Mouse (Mus musculus) embryonic facial prominence, embryonic 10.5 days (tissue): ENCODE results near the gene Plcb1. TPM values are rescaled to one million over a fixed set of nuclear protein-coding genes. Genes with fewer than 3 reads are reported as not detected.

Experiments used
- DNase-seq: peaks from one replicate; pipeline ENCODE4 v3.0.0-alpha.2; 2017; ENCODE audit warnings: low spot score
- H3K27ac ChIP-seq: fragments of 300-500 bp; sonication (generic); replicated peaks from 2 replicates; pipeline ENCODE4 v1.5.1; 2016; ENCODE audit warnings: mild to moderate bottlenecking
- H3K27me3 ChIP-seq: fragments of 300-500 bp; sonication (generic); replicated peaks from 2 replicates; pipeline ENCODE4 v1.6.1; 2016; ENCODE audit warnings: low read depth, mild to moderate bottlenecking; ENCODE audit not compliant: poor library complexity, severe bottlenecking
- H3K36me3 ChIP-seq: fragments of 300-500 bp; sonication (generic); replicated peaks from 2 replicates; pipeline ENCODE4 v1.6.1; 2016; ENCODE audit warnings: mild to moderate bottlenecking, moderate library complexity
- H3K4me1 ChIP-seq: fragments of 300-500 bp; sonication (generic); 2 replicates; pipeline ENCODE4 v1.6.1; 2016
- H3K4me3 ChIP-seq: fragments of 300-500 bp; sonication (generic); 2 replicates; pipeline ENCODE4 v1.5.1; 2016; ENCODE audit warnings: mild to moderate bottlenecking, moderate library complexity
- H3K9me3 ChIP-seq: fragments of 300-500 bp; sonication (generic); 2 replicates; pipeline ENCODE4 v1.6.1; 2016; ENCODE audit warnings: mild to moderate bottlenecking
- WGBS: fragments of 180-500 bp; shearing (Covaris S2); methylation state at CpG from one replicate; pipeline ENCODE4 v1.1.7; 2016; 5-methylcytosine and 5-hydroxymethylcytosine counted together
- polyA plus RNA-seq: library from polyadenylated mRNA; unstranded; fragments of >200 nt; fragmentation: Nextera tagmentation; extraction: Ambion mirVana; gene quantifications from 2 replicates; pipeline ENCODE4 v1.2.1, GENCODE M21; 2016

Plcb1 gene
- polyA plus RNA-seq, 1 experiment from 2014 or later: 6.0 TPM

GRCm38 (mm10) chr2:135015501-135015900 is 229.6 kb downstream of the Plcb1 start:
- Histone ChIP-seq H3K9me3 (no peaks in the 10 kb centered on the region), H3K4me1 (0 out of 2 replicates have a peak, but pooled peaks cover 4% of the 10 kb centered on the region), H3K27me3 (no peaks in the 10 kb centered on the region), H3K27ac (no peak overlapping the region), H3K4me3 (no peak overlapping the region), H3K36me3 (no peaks in the 10 kb centered on the region)
- 69% methylated on average over 6 of the region's 6 CpGs for WGBS
- DNase-seq: no peak

- Histone ChIP-seq H3K4me1 (0 out of 2 replicates have a peak, but pooled peaks cover 4% of the 10 kb centered on the region), H3K36me3 (no peaks in the 10 kb centered on the region), H3K9me3 (no peaks in the 10 kb centered on the region), H3K27me3 (no peaks in the 10 kb centered on the region), H3K4me3 (no peak overlapping the region), H3K27ac (no peak overlapping the region)
- DNase-seq: no peak
- 68% methylated on average over 1 of the region's 1 CpGs for WGBS
These were observed 232.4 kb downstream of the Plcb1 start for GRCm38 (mm10) chr2:135018275-135018674.

GRCm38 (mm10) chr2:135018708-135019107 is 232.8 kb downstream of the Plcb1 start:
- Histone ChIP-seq H3K27ac (no peak overlapping the region), H3K4me1 (0 out of 2 replicates have a peak, but pooled peaks cover 4% of the 10 kb centered on the region), H3K36me3 (no peaks in the 10 kb centered on the region), H3K27me3 (no peaks in the 10 kb centered on the region), H3K4me3 (no peak overlapping the region), H3K9me3 (no peaks in the 10 kb centered on the region)
- WGBS: 88% methylated on average over 2 of the region's 2 CpGs
- no peak for DNase-seq

GRCm38 (mm10) chr2:135019588-135019987 is 233.7 kb downstream of the Plcb1 start:
- Histone ChIP-seq H3K4me1 (0 out of 2 replicates have a peak, but pooled peaks cover 4% of the 10 kb centered on the region), H3K36me3 (no peaks in the 10 kb centered on the region), H3K27me3 (no peaks in the 10 kb centered on the region), H3K27ac (no peak overlapping the region), H3K4me3 (no peak overlapping the region), H3K9me3 (no peaks in the 10 kb centered on the region)
- 88% methylated on average over 1 of the region's 1 CpGs for WGBS
- DNase-seq: no peak

GRCm38 (mm10) chr2:135029288-135029687 is 243.4 kb downstream of the Plcb1 start:
- 0 out of 2 replicates have a peak overlapping the region, but pooled peaks have one; percentile 6 for H3K4me3 ChIP-seq
- H3K27me3 ChIP-seq: no peaks in the 10 kb centered on the region
- no peak for DNase-seq
- no peaks in the 10 kb centered on the region for H3K9me3 ChIP-seq
- H3K36me3 ChIP-seq: no peaks in the 10 kb centered on the region
- peaks cover 12% of the 10 kb centered on the region for H3K4me1 ChIP-seq
- peak overlapping the region; percentile 51; the same call in 1 of the 2 replicates for H3K27ac ChIP-seq
- 47% methylated on average over 5 of the region's 5 CpGs for WGBS

- Histone ChIP-seq H3K4me3 (0 out of 2 replicates have a peak overlapping the region, but pooled peaks have one; percentile 6), H3K9me3 (no peaks in the 10 kb centered on the region), H3K27me3 (no peaks in the 10 kb centered on the region), H3K36me3 (no peaks in the 10 kb centered on the region), H3K27ac (peak overlapping the region; percentile 51; the same call in 1 of the 2 replicates), H3K4me1 (peaks cover 12% of the 10 kb centered on the region)
- 52% methylated on average over 6 of the region's 6 CpGs for WGBS
- peak; percentile 13 for DNase-seq
These were observed 243.8 kb downstream of the Plcb1 start for GRCm38 (mm10) chr2:135029700-135030099.

GRCm38 (mm10) chr2:135035640-135036260 is 249.9 kb downstream of the Plcb1 start:
- WGBS: 19% methylated on average over 4 of the region's 4 CpGs
- DNase-seq: peak; percentile 52

GRCm38 (mm10) chr2:135048791-135049190 is 262.9 kb downstream of the Plcb1 start:
- no peaks in the 10 kb centered on the region for H3K27me3 ChIP-seq
- H3K4me1 ChIP-seq: no peaks in the 10 kb centered on the region
- no peak overlapping the region for H3K4me3 ChIP-seq
- no peak overlapping the region for H3K27ac ChIP-seq
- H3K36me3 ChIP-seq: no peaks in the 10 kb centered on the region
- DNase-seq: no peak
- 71% methylated on average over 2 of the region's 2 CpGs for WGBS
- no peaks in the 10 kb centered on the region for H3K9me3 ChIP-seq

More at GRCm38 (mm10) chr2:135035640-135036260, 249.9 kb downstream of the Plcb1 start:
- no peaks in the 10 kb centered on the region for H3K36me3 ChIP-seq
- peaks cover 16% of the 10 kb centered on the region for H3K4me1 ChIP-seq
- no peaks in the 10 kb centered on the region for H3K27me3 ChIP-seq
- no peaks in the 10 kb centered on the region for H3K9me3 ChIP-seq
- H3K27ac ChIP-seq: no peak overlapping the region; the same call in 1 of the 2 replicates
- H3K4me3 ChIP-seq: no peak overlapping the region

- DNase-seq: no peak
- Histone ChIP-seq H3K4me3 (no peak overlapping the region), H3K27ac (no peak overlapping the region), H3K27me3 (no peaks in the 10 kb centered on the region), H3K9me3 (no peaks in the 10 kb centered on the region), H3K4me1 (no peaks in the 10 kb centered on the region), H3K36me3 (no peaks in the 10 kb centered on the region)
- 76% methylated on average over 6 of the region's 6 CpGs for WGBS
These were observed 263.4 kb downstream of the Plcb1 start for GRCm38 (mm10) chr2:135049283-135049682.

- no peak overlapping the region for H3K27ac ChIP-seq
- H3K36me3 ChIP-seq: no peaks in the 10 kb centered on the region
- no peaks in the 10 kb centered on the region for H3K4me1 ChIP-seq
- no peaks in the 10 kb centered on the region for H3K9me3 ChIP-seq
- 80% methylated on average over 4 of the region's 4 CpGs for WGBS
- no peak overlapping the region for H3K4me3 ChIP-seq
- H3K27me3 ChIP-seq: no peaks in the 10 kb centered on the region
- no peak for DNase-seq
These were observed 265.8 kb downstream of the Plcb1 start for GRCm38 (mm10) chr2:135051540-135052288.

- no peaks in the 10 kb centered on the region for H3K9me3 ChIP-seq
- no peaks in the 10 kb centered on the region for H3K36me3 ChIP-seq
- no peaks in the 10 kb centered on the region for H3K4me1 ChIP-seq
- H3K27me3 ChIP-seq: no peaks in the 10 kb centered on the region
- H3K27ac ChIP-seq: no peak overlapping the region
- WGBS: 90% methylated on average over 3 of the region's 3 CpGs
- no peak for DNase-seq
- H3K4me3 ChIP-seq: no peak overlapping the region
These were observed 267.5 kb downstream of the Plcb1 start for GRCm38 (mm10) chr2:135053391-135053790.

- H3K36me3 ChIP-seq: no peaks in the 10 kb centered on the region
- DNase-seq: no peak
- no peak overlapping the region for H3K4me3 ChIP-seq
- H3K27ac ChIP-seq: no peak overlapping the region
- H3K9me3 ChIP-seq: no peaks in the 10 kb centered on the region
- no peaks in the 10 kb centered on the region for H3K27me3 ChIP-seq
- H3K4me1 ChIP-seq: no peaks in the 10 kb centered on the region
These were observed 281.6 kb downstream of the Plcb1 start for GRCm38 (mm10) chr2:135067419-135067818.

GRCm38 (mm10) chr2:135071349-135071748 is 285.5 kb downstream of the Plcb1 start:
- no peaks in the 10 kb centered on the region for H3K27me3 ChIP-seq
- no peaks in the 10 kb centered on the region for H3K36me3 ChIP-seq
- H3K4me3 ChIP-seq: no peak overlapping the region
- no peak overlapping the region for H3K27ac ChIP-seq
- no peaks in the 10 kb centered on the region for H3K9me3 ChIP-seq
- WGBS: 79% methylated on average over 4 of the region's 4 CpGs
- DNase-seq: no peak
- H3K4me1 ChIP-seq: no peaks in the 10 kb centered on the region
